Mouse (Mus musculus) midbrain, postnatal 0 days (tissue): ENCODE results near the gene Spata13. TPM values are rescaled to one million over a fixed set of nuclear protein-coding genes. Genes with fewer than 3 reads are reported as not detected.

Experiments
- ATAC-seq: fragments of 200-750 bp; cut with Nextera tagmentation; 2 replicates; pipeline ENCODE4 v1.8.0; 2017; ENCODE audit warnings: moderate number of reproducible peaks, mild to moderate bottlenecking, moderate TSS enrichment, moderate library complexity; ENCODE audit not compliant: low FRiP score
- DNase-seq: peaks from one replicate; pipeline ENCODE4 v3.0.0-alpha.2; 2015; ENCODE audit warnings: low spot score
- H3K27ac ChIP-seq: fragments of 300-500 bp; sonication (generic); 2 replicates; pipeline ENCODE4 v1.5.1; 2014; ENCODE audit warnings: low read depth, mild to moderate bottlenecking, low read length, mixed read lengths
- H3K27me3 ChIP-seq: fragments of 300-500 bp; sonication (generic); 2 replicates; pipeline ENCODE4 v1.6.1; 2014; ENCODE audit warnings: low read length, control low read depth, mixed read lengths; ENCODE audit not compliant: insufficient read depth
- H3K36me3 ChIP-seq: fragments of 300-500 bp; sonication (generic); 2 replicates; pipeline ENCODE4 v1.6.1; 2014; ENCODE audit warnings: low read length, control low read depth, mixed read lengths; ENCODE audit not compliant: insufficient read depth
- H3K4me1 ChIP-seq: fragments of 300-500 bp; sonication (generic); 2 replicates; pipeline ENCODE4 v1.6.1; 2014; ENCODE audit warnings: mild to moderate bottlenecking, control low read depth, antibody characterized with exemption, low read length, mixed read lengths; ENCODE audit not compliant: insufficient read depth
- H3K4me2 ChIP-seq: fragments of 300-500 bp; sonication (generic); 2 replicates; pipeline ENCODE4 v1.6.1; 2014; ENCODE audit warnings: low read depth, mild to moderate bottlenecking, low read length, mixed read lengths; ENCODE audit not compliant: poor library complexity, severe bottlenecking
- H3K4me3 ChIP-seq: fragments of 300-500 bp; sonication (generic); 2 replicates; pipeline ENCODE4 v1.5.1; 2014; ENCODE audit warnings: low read depth, mild to moderate bottlenecking, low read length, moderate library complexity
- H3K9ac ChIP-seq: fragments of 300-500 bp; sonication (generic); replicated peaks from 2 replicates; pipeline ENCODE4 v1.6.1; 2014; ENCODE audit warnings: mild to moderate bottlenecking, low read length, moderate library complexity, mixed read lengths; ENCODE audit not compliant: poor library complexity, severe bottlenecking
- H3K9me3 ChIP-seq: fragments of 300-500 bp; sonication (generic); 2 replicates; pipeline ENCODE4 v1.6.1; 2016; ENCODE audit warnings: low read length, control low read depth
- CTCF ChIP-seq: IDR thresholded peaks from 2 replicates; pipeline ENCODE4 v1.5.1; 2016; ENCODE audit warnings: antibody characterized with exemption, mild to moderate bottlenecking
- WGBS: fragments of 180-500 bp; shearing (Covaris S2); extraction: QIAGEN DNeasy Blood & Tissue Kit; methylation state at CpG from one replicate; pipeline ENCODE4 v1.1.7; 2014; 5-methylcytosine and 5-hydroxymethylcytosine counted together
- polyA plus RNA-seq: library from polyadenylated mRNA; unstranded; fragments of >200 nt; fragmentation: Nextera tagmentation; extraction: Ambion mirVana; gene quantifications from 2 replicates; pipeline ENCODE4 v1.2.1, GENCODE M21; 2015
- total RNA-seq: library from RNA; depleted of rRNA; stranded (reverse); fragments of >200 nt; gene quantifications from 2 replicates; pipeline ENCODE4 v1.2.3, GENCODE M21; 2014

Spata13 gene
- total and polyA plus RNA-seq, 2 experiments from 2014 or later: 12.4 to 33.0 TPM

DNA sequence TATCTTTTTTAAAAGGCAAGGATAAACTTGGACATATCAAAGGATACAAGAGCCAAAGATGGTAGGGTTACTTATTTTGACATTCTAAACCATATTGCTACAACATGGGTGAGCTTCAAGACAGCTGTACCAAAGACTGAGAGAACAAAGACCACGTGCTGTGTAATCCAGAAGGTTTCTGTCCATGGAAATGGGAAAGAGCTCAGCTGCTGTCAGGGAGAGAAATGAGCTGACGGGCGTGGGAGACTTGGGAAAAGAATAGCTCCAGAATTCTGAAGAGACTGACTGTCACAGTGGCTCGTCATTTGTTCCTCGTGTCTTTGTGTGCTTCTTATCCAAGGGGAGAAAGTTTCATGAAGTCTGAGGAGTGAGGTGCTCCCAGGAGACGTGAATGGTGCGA is 36.4 kb downstream of the Spata13 start:
- no peak for ATAC-seq
- WGBS: 30% methylated on average over 7 of the region's 7 CpGs
- DNase-seq: peak; percentile 30

DNA sequence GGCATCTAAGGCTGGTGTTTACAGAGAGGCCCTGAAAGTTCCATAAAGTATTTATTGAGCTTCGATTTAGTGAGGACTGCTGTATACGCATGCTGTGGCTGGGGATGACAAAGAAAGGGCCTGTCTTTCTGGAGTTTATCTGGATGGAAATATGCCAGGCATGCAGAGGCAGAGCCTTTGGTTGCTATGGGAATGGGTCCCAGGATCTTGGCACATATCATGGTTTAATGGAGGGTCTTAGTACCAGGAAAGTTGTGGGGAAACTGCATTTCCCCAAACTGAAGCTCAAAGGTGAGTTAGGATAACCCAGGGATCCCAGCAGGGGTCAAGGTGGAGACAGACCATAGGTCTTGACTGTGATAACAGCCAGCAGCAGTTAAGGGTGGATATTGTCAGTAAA is 37.7 kb downstream of the Spata13 start:
- WGBS: 57% methylated on average over 2 of the region's 2 CpGs
- no peak for TF ChIP-seq CTCF
- Histone ChIP-seq H3K36me3 (no peaks in the 10 kb centered on the region), H3K4me1 (no peaks in the 10 kb centered on the region), H3K9me3 (no peaks in the 10 kb centered on the region), H3K4me3 (no peak overlapping the region), H3K4me2 (no peak overlapping the region), H3K27ac (no peak overlapping the region), H3K9ac (no peak overlapping the region), H3K27me3 (no peaks in the 10 kb centered on the region)
- DNase-seq (peak; percentile 53), ATAC-seq (no peak)

More for the DNA sequence above, 36.4 kb downstream of the Spata13 start:
- Histone ChIP-seq H3K9ac (no peak overlapping the region), H3K27ac (no peak overlapping the region), H3K4me2 (no peak overlapping the region), H3K4me3 (no peak overlapping the region), H3K9me3 (no peaks in the 10 kb centered on the region), H3K27me3 (no peaks in the 10 kb centered on the region), H3K36me3 (no peaks in the 10 kb centered on the region), H3K4me1 (no peaks in the 10 kb centered on the region)
- no peak for TF ChIP-seq CTCF

GRCm38 (mm10) chr14:60675697-60676096 is 41.9 kb downstream of the Spata13 start:
- no peak for TF ChIP-seq CTCF
- ATAC-seq: no peak
- DNase-seq: no peak
- Histone ChIP-seq H3K9me3 (no peaks in the 10 kb centered on the region), H3K4me1 (no peaks in the 10 kb centered on the region), H3K4me3 (no peak overlapping the region), H3K4me2 (no peak overlapping the region), H3K9ac (no peak overlapping the region), H3K27me3 (no peaks in the 10 kb centered on the region), H3K27ac (no peak overlapping the region), H3K36me3 (no peaks in the 10 kb centered on the region)
- 85% methylated on average over 4 of the region's 4 CpGs for WGBS

- no peaks in the 10 kb centered on the region for H3K9me3 ChIP-seq
- H3K4me2 ChIP-seq: no peak overlapping the region
- TF ChIP-seq CTCF: no peak
- H3K27ac ChIP-seq: no peak overlapping the region
- DNase-seq (no peak), ATAC-seq (no peak)
- no peaks in the 10 kb centered on the region for H3K36me3 ChIP-seq
- H3K4me3 ChIP-seq: no peak overlapping the region
- H3K27me3 ChIP-seq: no peaks in the 10 kb centered on the region
- H3K4me1 ChIP-seq: no peaks in the 10 kb centered on the region
- 89% methylated on average over 2 of the region's 2 CpGs for WGBS
- no peak overlapping the region for H3K9ac ChIP-seq
These were observed 43.0 kb downstream of the Spata13 start for GRCm38 (mm10) chr14:60676625-60677314.

GRCm38 (mm10) chr14:60682361-60683023 is 48.7 kb downstream of the Spata13 start:
- no peak overlapping the region for H3K4me3 ChIP-seq
- no peaks in the 10 kb centered on the region for H3K36me3 ChIP-seq
- H3K4me2 ChIP-seq: no peak overlapping the region
- no peak overlapping the region for H3K9ac ChIP-seq
- TF ChIP-seq CTCF: no peak
- ATAC-seq (peak; percentile 68), DNase-seq (peak; percentile 95)
- H3K27ac ChIP-seq: peak overlapping the region; percentile 18; the same call in 1 of the 2 replicates
- no peaks in the 10 kb centered on the region for H3K9me3 ChIP-seq
- H3K27me3 ChIP-seq: no peaks in the 10 kb centered on the region
- 57% methylated on average over 12 of the region's 12 CpGs for WGBS
- no peaks in the 10 kb centered on the region for H3K4me1 ChIP-seq

- H3K4me1 ChIP-seq: no peaks in the 10 kb centered on the region
- H3K4me2 ChIP-seq: no peak overlapping the region
- H3K9ac ChIP-seq: no peak overlapping the region
- H3K9me3 ChIP-seq: no peaks in the 10 kb centered on the region
- H3K4me3 ChIP-seq: no peak overlapping the region
- ATAC-seq: no peak
- H3K27me3 ChIP-seq: no peaks in the 10 kb centered on the region
- WGBS: 45% methylated on average over 10 of the region's 10 CpGs
- peak; percentile 44 for TF ChIP-seq CTCF
- no peak overlapping the region for H3K27ac ChIP-seq
- no peaks in the 10 kb centered on the region for H3K36me3 ChIP-seq
- DNase-seq: no peak
These were observed 50.2 kb downstream of the Spata13 start for GRCm38 (mm10) chr14:60683989-60684388.
